Mouse (Mus musculus): ENCODE results near the gene Grb10.

DNA sequence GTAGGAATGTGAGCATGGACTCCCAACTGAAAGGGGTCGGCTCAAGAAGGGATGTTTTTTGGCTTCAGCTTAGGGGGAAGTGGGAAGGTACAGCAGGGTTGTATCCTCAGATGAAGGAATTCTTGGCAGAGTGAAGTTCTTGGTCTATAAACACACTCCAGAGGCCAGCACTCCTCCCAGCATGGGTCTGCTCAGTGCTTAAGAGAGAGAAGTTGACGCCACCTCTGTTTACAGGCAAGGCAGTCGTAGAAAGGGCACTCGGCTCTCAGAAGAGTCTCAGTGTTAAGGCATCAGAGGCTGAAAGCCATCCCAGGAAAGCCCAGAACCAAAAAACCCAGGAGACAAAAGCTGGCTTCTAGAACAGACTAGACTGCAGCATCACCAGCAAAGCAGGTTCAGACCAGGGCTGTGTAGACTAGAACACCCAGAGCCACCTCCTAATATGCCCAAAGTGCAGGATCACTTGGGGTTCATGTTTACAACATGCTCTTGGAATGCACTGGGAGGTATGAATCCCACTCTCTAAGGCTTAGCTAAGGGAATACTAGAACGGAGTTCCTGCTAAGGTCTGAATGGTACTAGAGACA is 59.8 kb downstream of the Grb10 start:
- no peak for TF ChIP-seq CTCF (IDR thresholded peaks at IDR 0.05; ENCODE audit: low read depth, low read length)
- TF ChIP-seq POLR2A (IDR thresholded peaks at IDR 0.05; ENCODE audit: extremely low read depth, insufficient read depth, low read length) = no peak

Measured in liver, adult 2 months (tissue).